Mouse (Mus musculus): Measurements from ENCODE around the gene Wdfy4. TPM values are rescaled to one million over a fixed set of nuclear protein-coding genes. Genes with fewer than 3 reads are reported as not detected.

The Wdfy4 gene
- polyA plus RNA-seq, 1 experiment from 2014 or later, result 0.19 TPM

DNA sequence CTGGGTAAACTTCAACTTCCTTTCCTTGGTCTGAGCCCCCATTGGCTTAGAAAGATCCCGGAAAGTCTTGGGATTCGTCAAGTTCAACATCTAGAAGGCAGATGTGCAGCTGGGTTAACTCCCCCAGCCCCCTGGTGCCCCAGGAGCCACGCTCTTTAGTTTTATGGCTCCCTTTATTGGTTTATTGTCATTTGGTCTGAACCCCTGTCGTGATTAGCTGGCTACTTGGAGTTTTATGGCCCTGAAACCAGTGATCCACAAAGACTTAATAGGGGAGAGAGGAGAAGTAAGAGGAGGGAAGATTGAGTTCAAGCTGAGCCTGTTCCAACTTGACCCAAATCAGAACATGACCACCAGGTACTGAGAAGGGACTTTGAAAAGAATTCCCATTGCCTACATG lies 198.6 kb downstream of the Wdfy4 start:
- Histone ChIP-seq H3K27ac (no peak overlapping the region), H3K27me3 (ENCODE audit: control insufficient read depth, insufficient read depth, low read length) (no peaks in the 10 kb centered on the region), H3K4me3 (replicated peaks; ENCODE audit: low read length) (no peak overlapping the region), H3K36me3 (replicated peaks; ENCODE audit: control insufficient read depth, insufficient read depth) (no peaks in the 10 kb centered on the region), H3K4me2 (replicated peaks) (no peak overlapping the region), H3K9ac (no peak overlapping the region), H3K9me3 (ENCODE audit: control insufficient read depth, low read length) (no peaks in the 10 kb centered on the region), H3K4me1 (replicated peaks; ENCODE audit: control insufficient read depth, insufficient read depth, low read length) (no peaks in the 10 kb centered on the region)
- WGBS, result 54% methylated on average over 4 of the region's 4 CpGs
- ATAC-seq (ENCODE audit: low FRiP score) (no peak), DNase-seq (ENCODE audit: low spot score) (no peak)

DNA sequence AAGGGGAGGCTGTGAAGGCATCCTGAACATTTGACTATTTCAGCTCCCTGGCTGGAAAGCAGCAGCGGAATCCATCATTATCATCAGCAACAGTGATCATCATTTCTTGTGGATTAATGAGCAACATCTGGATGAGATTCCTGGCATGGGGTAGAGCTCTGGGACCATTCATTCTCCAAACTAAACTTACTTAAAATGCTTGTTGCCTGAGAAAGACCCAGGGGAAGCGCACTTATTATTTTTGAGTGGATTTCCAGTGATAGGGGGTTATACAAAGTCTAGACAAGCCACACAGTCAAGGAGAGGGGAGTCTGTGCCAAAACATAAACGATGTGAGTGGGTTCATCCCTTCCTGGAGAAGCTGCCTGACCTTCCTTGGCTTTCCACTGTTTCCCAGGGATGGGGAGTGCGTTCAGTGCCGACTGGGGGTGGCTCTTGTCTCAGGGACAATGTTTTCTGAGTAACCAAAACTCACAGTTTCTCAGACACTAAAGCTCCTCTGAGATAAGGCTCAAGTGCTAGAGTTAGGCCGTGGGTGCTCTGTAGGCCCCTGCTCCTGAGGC lies 201.1 kb downstream of the Wdfy4 start:
- H3K36me3 ChIP-seq (replicated peaks; ENCODE audit: control insufficient read depth, insufficient read depth), result no peaks in the 10 kb centered on the region
- H3K4me2 ChIP-seq (replicated peaks), result no peak overlapping the region
- H3K9me3 ChIP-seq (ENCODE audit: control insufficient read depth, low read length), result no peaks in the 10 kb centered on the region
- no peaks in the 10 kb centered on the region for H3K27me3 ChIP-seq (ENCODE audit: control insufficient read depth, insufficient read depth, low read length)
- ATAC-seq (ENCODE audit: low FRiP score) (no peak), DNase-seq (ENCODE audit: low spot score) (no peak)
- H3K27ac ChIP-seq, result no peak overlapping the region
- 82% methylated on average over 6 of the region's 6 CpGs for WGBS
- H3K4me3 ChIP-seq (replicated peaks; ENCODE audit: low read length), result no peak overlapping the region
- H3K9ac ChIP-seq, result no peak overlapping the region
- H3K4me1 ChIP-seq (replicated peaks; ENCODE audit: control insufficient read depth, insufficient read depth, low read length), result no peaks in the 10 kb centered on the region

DNA sequence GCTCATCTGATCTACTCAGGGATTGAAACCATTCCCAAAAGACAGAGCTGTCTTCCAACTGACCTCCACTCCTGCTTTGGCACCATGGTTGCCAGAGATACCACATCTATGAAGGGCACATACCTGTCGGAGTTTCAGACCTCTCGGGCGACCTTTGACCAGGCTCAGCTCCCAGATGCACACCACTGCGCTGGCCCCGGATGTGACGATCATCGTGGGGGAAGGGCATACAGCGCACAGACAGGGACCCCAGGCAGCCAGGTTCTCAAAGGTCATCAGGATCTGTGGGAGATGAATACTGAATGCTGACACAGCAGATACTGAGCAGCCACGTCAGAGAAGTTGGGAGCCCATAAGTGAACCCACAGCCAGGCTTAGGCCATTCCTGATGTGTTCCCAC lies 214.6 kb downstream of the Wdfy4 start:
- Histone ChIP-seq H3K4me1 (replicated peaks; ENCODE audit: control insufficient read depth, insufficient read depth, low read length) (no peaks in the 10 kb centered on the region), H3K4me2 (replicated peaks) (no peak overlapping the region), H3K4me3 (replicated peaks; ENCODE audit: low read length) (no peak overlapping the region), H3K27ac (no peak overlapping the region), H3K27me3 (ENCODE audit: control insufficient read depth, insufficient read depth, low read length) (no peaks in the 10 kb centered on the region), H3K9me3 (ENCODE audit: control insufficient read depth, low read length) (no peaks in the 10 kb centered on the region), H3K9ac (no peak overlapping the region), H3K36me3 (replicated peaks; ENCODE audit: control insufficient read depth, insufficient read depth) (no peaks in the 10 kb centered on the region)
- ATAC-seq (ENCODE audit: low FRiP score) (no peak), DNase-seq (ENCODE audit: low spot score) (no peak)
- WGBS, result 80% methylated on average over 9 of the region's 9 CpGs

DNA sequence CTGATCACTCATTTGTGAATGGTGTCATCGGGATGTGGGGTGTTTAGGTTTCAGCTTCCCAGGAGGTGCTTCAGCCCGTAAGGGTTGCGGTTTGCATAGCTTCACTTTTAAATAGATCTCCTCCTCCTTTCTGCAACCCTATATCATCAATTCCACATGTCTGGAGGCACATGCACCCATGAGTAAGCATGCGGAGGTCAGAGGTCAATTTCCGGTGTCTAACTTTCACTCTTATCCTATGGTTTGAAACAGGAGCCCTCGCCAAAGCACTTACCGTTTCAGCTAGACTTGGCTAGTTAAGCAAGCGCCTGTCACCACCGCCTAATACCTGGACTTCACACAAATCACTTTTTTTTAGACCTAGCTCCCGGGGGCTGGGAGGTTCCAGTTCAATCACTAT lies 220.6 kb downstream of the Wdfy4 start:
- no peaks in the 10 kb centered on the region for H3K4me1 ChIP-seq (replicated peaks; ENCODE audit: control insufficient read depth, insufficient read depth, low read length)
- ATAC-seq (ENCODE audit: low FRiP score) (no peak), DNase-seq (ENCODE audit: low spot score) (no peak)
- no peak overlapping the region for H3K4me2 ChIP-seq (replicated peaks)
- 84% methylated on average over 10 of the region's 10 CpGs for WGBS
- no peaks in the 10 kb centered on the region for H3K36me3 ChIP-seq (replicated peaks; ENCODE audit: control insufficient read depth, insufficient read depth)
- H3K9me3 ChIP-seq (ENCODE audit: control insufficient read depth, low read length), result no peaks in the 10 kb centered on the region
- H3K4me3 ChIP-seq (replicated peaks; ENCODE audit: low read length), result no peak overlapping the region
- H3K27ac ChIP-seq, result no peak overlapping the region
- no peak overlapping the region for H3K9ac ChIP-seq
- H3K27me3 ChIP-seq (ENCODE audit: control insufficient read depth, insufficient read depth, low read length), result no peaks in the 10 kb centered on the region

GRCm38 (mm10) chr14:32960481-32960880 lies 224.8 kb downstream of the Wdfy4 start:
- WGBS, result 43% methylated on average over 5 of the region's 5 CpGs
- no peak; the same call in 1 of the 2 replicates for ATAC-seq (ENCODE audit: low FRiP score)

GRCm38 (mm10) chr14:32958671-32959070 lies 226.6 kb downstream of the Wdfy4 start:
- Histone ChIP-seq H3K9me3 (ENCODE audit: control insufficient read depth, low read length) (no peaks in the 10 kb centered on the region), H3K4me1 (replicated peaks; ENCODE audit: control insufficient read depth, insufficient read depth, low read length) (peaks cover 9% of the 10 kb centered on the region; the same call in 1 of the 2 replicates), H3K4me2 (replicated peaks) (no peak overlapping the region), H3K27me3 (ENCODE audit: control insufficient read depth, insufficient read depth, low read length) (no peaks in the 10 kb centered on the region), H3K27ac (no peak overlapping the region), H3K36me3 (replicated peaks; ENCODE audit: control insufficient read depth, insufficient read depth) (no peaks in the 10 kb centered on the region), H3K9ac (no peak overlapping the region), H3K4me3 (replicated peaks; ENCODE audit: low read length) (no peak overlapping the region)
- DNase-seq (ENCODE audit: low spot score), result no peak
- no peak for ATAC-seq (ENCODE audit: low FRiP score)
- 60% methylated on average over 8 of the region's 8 CpGs for WGBS

More at GRCm38 (mm10) chr14:32960481-32960880, 224.8 kb downstream of the Wdfy4 start:
- H3K4me2 ChIP-seq (replicated peaks), result no peak overlapping the region
- no peaks in the 10 kb centered on the region for H3K9me3 ChIP-seq (ENCODE audit: control insufficient read depth, low read length)
- no peak overlapping the region for H3K4me3 ChIP-seq (replicated peaks; ENCODE audit: low read length)
- no peaks in the 10 kb centered on the region for H3K27me3 ChIP-seq (ENCODE audit: control insufficient read depth, insufficient read depth, low read length)
- H3K36me3 ChIP-seq (replicated peaks; ENCODE audit: control insufficient read depth, insufficient read depth), result no peaks in the 10 kb centered on the region
- peaks cover 9% of the 10 kb centered on the region; the same call in 1 of the 2 replicates for H3K4me1 ChIP-seq (replicated peaks; ENCODE audit: control insufficient read depth, insufficient read depth, low read length)
- no peak overlapping the region for H3K27ac ChIP-seq
- no peak overlapping the region for H3K9ac ChIP-seq
- peak; percentile 75 for DNase-seq (ENCODE audit: low spot score)

- 63% methylated on average over 8 of the region's 8 CpGs for WGBS
- DNase-seq (ENCODE audit: low spot score), result peak; percentile 50
- Histone ChIP-seq H3K4me3 (replicated peaks; ENCODE audit: low read length) (no peak overlapping the region), H3K9ac (no peak overlapping the region), H3K27ac (no peak overlapping the region), H3K9me3 (ENCODE audit: control insufficient read depth, low read length) (no peaks in the 10 kb centered on the region), H3K27me3 (ENCODE audit: control insufficient read depth, insufficient read depth, low read length) (no peaks in the 10 kb centered on the region), H3K4me2 (replicated peaks) (no peak overlapping the region), H3K4me1 (replicated peaks; ENCODE audit: control insufficient read depth, insufficient read depth, low read length) (peaks cover 9% of the 10 kb centered on the region; the same call in 1 of the 2 replicates), H3K36me3 (replicated peaks; ENCODE audit: control insufficient read depth, insufficient read depth) (no peaks in the 10 kb centered on the region)
- peak; percentile 51; the same call in 1 of the 2 replicates for ATAC-seq (ENCODE audit: low FRiP score)
Observed at GRCm38 (mm10) chr14:32956486-32956885, 228.8 kb downstream of the Wdfy4 start.

- ATAC-seq (ENCODE audit: low FRiP score) (peak; percentile 60; the same call in 1 of the 2 replicates), DNase-seq (ENCODE audit: low spot score) (peak; percentile 44)
- 0 out of 2 replicates have a peak overlapping the region, but pooled peaks have one; percentile 1 for H3K4me2 ChIP-seq (replicated peaks)
- no peaks in the 10 kb centered on the region for H3K36me3 ChIP-seq (replicated peaks; ENCODE audit: control insufficient read depth, insufficient read depth)
- peaks cover 12% of the 10 kb centered on the region for H3K4me1 ChIP-seq (replicated peaks; ENCODE audit: control insufficient read depth, insufficient read depth, low read length)
- no peak overlapping the region for H3K4me3 ChIP-seq (replicated peaks; ENCODE audit: low read length)
- WGBS, result 39% methylated on average over 20 of the region's 20 CpGs
- H3K27ac ChIP-seq, result peak overlapping the region; percentile 47; the same call in 1 of the 2 replicates
- no peak overlapping the region for H3K9ac ChIP-seq
- no peaks in the 10 kb centered on the region for H3K9me3 ChIP-seq (ENCODE audit: control insufficient read depth, low read length)
- no peaks in the 10 kb centered on the region for H3K27me3 ChIP-seq (ENCODE audit: control insufficient read depth, insufficient read depth, low read length)
Observed at GRCm38 (mm10) chr14:32950312-32951301, 234.7 kb downstream of the Wdfy4 start.

- Histone ChIP-seq H3K9me3 (ENCODE audit: control insufficient read depth, low read length) (no peaks in the 10 kb centered on the region), H3K4me1 (replicated peaks; ENCODE audit: control insufficient read depth, insufficient read depth, low read length) (peaks cover 12% of the 10 kb centered on the region), H3K27me3 (ENCODE audit: control insufficient read depth, insufficient read depth, low read length) (no peaks in the 10 kb centered on the region), H3K4me2 (replicated peaks) (no peak overlapping the region), H3K9ac (no peak overlapping the region), H3K4me3 (replicated peaks; ENCODE audit: low read length) (no peak overlapping the region), H3K36me3 (replicated peaks; ENCODE audit: control insufficient read depth, insufficient read depth) (no peaks in the 10 kb centered on the region), H3K27ac (no peak overlapping the region)
- DNase-seq (ENCODE audit: low spot score) (no peak), ATAC-seq (ENCODE audit: low FRiP score) (no peak)
- 93% methylated on average over 2 of the region's 2 CpGs for WGBS
Observed at GRCm38 (mm10) chr14:32947512-32947911, 237.8 kb downstream of the Wdfy4 start.

Data from hindbrain, embryonic 14.5 days (tissue).